Mouse (Mus musculus): ENCODE results near the gene Rbm18. TPM values are rescaled to one million over a fixed set of nuclear protein-coding genes. Genes with fewer than 3 reads are reported as not detected.

Gene Rbm18
- 61.8 TPM for polyA plus RNA-seq (2017; shearing (Covaris generic))

DNA sequence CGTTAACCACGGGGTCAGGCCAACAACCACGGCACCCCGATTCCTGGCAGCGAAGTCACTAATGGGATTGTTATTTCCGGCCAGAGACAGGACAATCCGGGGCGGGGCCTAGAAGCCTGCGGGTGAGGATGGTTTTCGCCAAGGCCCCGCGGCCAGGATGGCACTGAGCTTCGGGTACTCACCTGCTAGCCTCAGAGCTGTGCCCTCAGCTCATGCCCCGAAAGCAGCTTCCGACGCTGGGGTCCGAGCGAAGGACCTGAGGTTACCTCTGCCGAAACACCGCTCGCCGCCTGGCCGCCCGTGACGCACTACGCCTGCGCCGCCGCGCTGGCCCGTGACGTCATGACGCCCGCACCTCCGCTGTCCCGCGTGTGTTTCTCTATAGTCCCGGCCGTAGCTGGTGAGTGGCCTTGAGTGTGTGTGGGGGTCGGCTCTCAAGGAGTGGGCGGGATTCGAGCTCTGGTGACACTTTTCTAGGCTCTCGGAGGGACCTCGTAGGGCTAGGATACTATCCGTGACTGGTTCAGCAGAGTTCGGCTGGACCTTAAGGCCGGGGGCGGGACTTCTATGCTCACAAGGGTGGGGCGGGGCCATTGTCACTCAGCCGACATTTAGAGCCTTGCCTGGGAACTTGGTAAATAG is at the start of gene Rbm18, which contains the start of gene Mrrf:
TSS of gene Rbm18 (minus strand) at position 474 of the 642 bp plus-strand sequence.
TSS of gene Mrrf (plus strand) at position 90 of the 642 bp plus-strand sequence.

GRCm38 (mm10) chr2:36104956-36105741 is 31.4 kb downstream of the Rbm18 start, which contains the start of gene Lhx6:
Gene Lhx6 (minus strand): TSS chr2:36105408.

Other genes starting within 250 kb of the Rbm18 start
- 0.77 TPM for gene Ttll11, start 156.9 kb downstream of the Rbm18 start, polyA plus RNA-seq (2017; shearing (Covaris generic))
- 52.1 TPM for gene Ndufa8, start 87.4 kb downstream of the Rbm18 start, polyA plus RNA-seq (2017; shearing (Covaris generic))
- not detected for gene Morn5, start 87.3 kb downstream of the Rbm18 start, polyA plus RNA-seq (2017; shearing (Covaris generic))
- gene Lhx6, start 31.4 kb downstream of the Rbm18 start, polyA plus RNA-seq (2017; shearing (Covaris generic)) = not detected
- 12.2 TPM for gene Mrrf, start 384 bp downstream of the Rbm18 start, polyA plus RNA-seq (2017; shearing (Covaris generic))
- gene Ptgs1, start 93.7 kb upstream of the Rbm18 start, polyA plus RNA-seq (2017; shearing (Covaris generic)) = not detected
- gene Olfr338, start 236.7 kb upstream of the Rbm18 start, polyA plus RNA-seq (2017; shearing (Covaris generic)) = 0.06 TPM